Mouse (Mus musculus) thymus, adult 2 months (tissue): ENCODE measurements at regions not wholly inside any gene's neighbourhood (a gene's known extent, or its start where the extent isn't known, plus 50 kb on each side); places are given as distances from the start of the nearest gene placed in this dataset.
"Not testable (repeated sequence)": the region's sequence is repeated elsewhere in the genome, so short reads cannot be mapped to it uniquely, and the experiment has no call there.

Experiments
- DNase-seq: peaks from one replicate; pipeline ENCODE4 v3.0.0; 2021
- H3K27ac ChIP-seq: fragments of 200-500 bp; 2 replicates; pipeline ENCODE4 v1.5.1; 2012; ENCODE audit warnings: low read length, control low read depth; ENCODE audit not compliant: control insufficient read depth, insufficient read depth
- H3K27me3 ChIP-seq: fragments of 200-500 bp; 2 replicates; pipeline ENCODE4 v1.6.1; 2012; ENCODE audit warnings: mild to moderate bottlenecking, low read length, moderate library complexity, mixed read lengths; ENCODE audit not compliant: control insufficient read depth, insufficient read depth
- H3K36me3 ChIP-seq: fragments of 200-500 bp; 2 replicates; pipeline ENCODE4 v1.6.1; 2012; ENCODE audit warnings: mild to moderate bottlenecking, low read length, moderate library complexity; ENCODE audit not compliant: control insufficient read depth, insufficient read depth
- H3K4me1 ChIP-seq: fragments of 200-500 bp; replicated peaks from 2 replicates; pipeline ENCODE4 v1.6.1; 2012; ENCODE audit warnings: low read length; ENCODE audit not compliant: control insufficient read depth, insufficient read depth
- H3K4me3 ChIP-seq: fragments of 200-500 bp; 2 replicates; pipeline ENCODE4 v1.5.1; 2012; ENCODE audit warnings: mild to moderate bottlenecking, low read length, control low read depth, moderate library complexity; ENCODE audit not compliant: control insufficient read depth, insufficient read depth
- CTCF ChIP-seq: fragments of 200-500 bp; IDR thresholded peaks from 2 replicates; pipeline ENCODE4 v1.5.1; 2012; ENCODE audit warnings: mild to moderate bottlenecking, control low read depth, low read length, moderate library complexity, borderline replicate concordance; ENCODE audit not compliant: control insufficient read depth, poor library complexity, insufficient read depth; ENCODE audit errors: extremely low read depth
- POLR2A ChIP-seq: fragments of 200-500 bp; IDR thresholded peaks from 2 replicates; pipeline ENCODE4 v1.6.1; 2012; ENCODE audit warnings: mild to moderate bottlenecking, low read length, control low read depth, moderate library complexity; ENCODE audit not compliant: control insufficient read depth, poor library complexity, insufficient read depth; ENCODE audit errors: extremely low read depth
- WGBS: fragments of 180-500 bp; shearing (Covaris S2); methylation state at CpG from one replicate; pipeline ENCODE4 v1.1.7; 2018; 5-methylcytosine and 5-hydroxymethylcytosine counted together

DNA sequence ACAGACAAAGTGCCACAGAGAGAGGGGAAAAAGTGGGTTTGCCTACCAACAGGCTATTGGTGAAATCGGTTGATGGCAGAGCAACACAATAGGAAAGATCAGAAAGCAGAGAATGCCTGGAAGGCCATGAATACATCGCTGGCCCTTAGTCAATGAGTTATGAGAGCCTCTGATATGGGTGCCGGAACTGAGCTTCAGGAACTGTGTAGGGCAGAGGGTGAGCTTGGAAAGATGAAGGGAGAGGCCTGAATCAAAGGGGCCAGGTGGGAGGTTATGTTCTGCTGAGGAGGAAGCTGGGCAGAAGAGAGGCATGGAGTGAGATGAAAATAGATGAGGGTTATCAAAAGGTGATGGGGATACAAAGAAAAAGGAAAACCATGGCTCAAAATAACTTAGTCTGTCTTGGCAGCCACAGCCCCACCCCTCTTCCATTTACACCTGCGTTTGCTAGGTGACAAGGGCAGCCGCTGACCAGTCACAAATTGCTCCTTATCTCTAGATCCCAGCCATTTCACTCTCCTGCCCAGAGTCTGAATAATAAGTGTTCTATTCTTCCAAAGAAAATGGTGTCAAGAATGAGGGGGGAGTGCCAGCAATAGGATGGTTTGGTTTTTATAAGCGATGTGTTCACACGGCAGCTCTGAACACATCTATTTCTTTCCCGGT lies 77.7 kb upstream of the Rad23b start:
- Histone ChIP-seq H3K4me3 (no peak overlapping the region), H3K27me3 (no peaks in the 10 kb centered on the region), H3K27ac (no peak overlapping the region), H3K4me1 (no peaks in the 10 kb centered on the region), H3K36me3 (no peaks in the 10 kb centered on the region)
- DNase-seq: no peak
- WGBS: 92% methylated on average over 8 of the region's 8 CpGs
- TF ChIP-seq CTCF: no peak
- TF ChIP-seq POLR2A: no peak

DNA sequence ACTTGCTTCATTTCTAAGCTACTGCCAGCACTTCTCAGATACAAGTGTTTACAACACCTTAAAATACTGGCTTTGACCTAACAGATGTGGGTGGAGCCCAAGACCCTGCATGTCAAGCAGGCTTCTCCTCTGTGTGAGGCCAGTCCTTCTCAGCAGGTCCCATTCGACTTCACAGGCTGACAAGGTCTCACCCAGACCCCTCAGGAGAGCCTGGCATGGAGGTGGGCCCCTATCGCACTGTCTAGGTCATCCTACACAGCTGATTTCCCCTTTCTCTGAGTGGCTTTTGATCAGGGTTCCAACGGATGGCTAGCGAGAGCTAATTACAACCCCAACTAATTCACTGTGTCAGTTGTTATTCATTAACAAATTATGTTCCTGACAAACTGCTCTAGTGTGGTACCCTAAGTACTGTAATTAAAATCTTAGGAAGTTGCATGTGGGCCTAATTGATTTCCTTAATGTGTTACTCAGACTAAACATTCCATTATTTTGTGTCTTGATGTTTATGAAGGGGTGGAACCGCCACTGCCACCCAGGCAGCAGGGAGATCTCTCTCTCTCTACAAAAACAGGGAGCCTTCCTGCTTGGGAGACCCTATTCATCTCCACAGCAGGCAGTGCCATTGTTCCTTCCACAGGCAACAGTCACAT lies 73.4 kb upstream of the Rad23b start:
- WGBS: 82% methylated on average over 5 of the region's 5 CpGs
- no peaks in the 10 kb centered on the region for H3K4me1 ChIP-seq
- no peaks in the 10 kb centered on the region for H3K36me3 ChIP-seq
- no peak for DNase-seq
- no peak overlapping the region for H3K27ac ChIP-seq
- no peak overlapping the region for H3K4me3 ChIP-seq
- H3K27me3 ChIP-seq: no peaks in the 10 kb centered on the region
- TF ChIP-seq POLR2A: no peak

DNA sequence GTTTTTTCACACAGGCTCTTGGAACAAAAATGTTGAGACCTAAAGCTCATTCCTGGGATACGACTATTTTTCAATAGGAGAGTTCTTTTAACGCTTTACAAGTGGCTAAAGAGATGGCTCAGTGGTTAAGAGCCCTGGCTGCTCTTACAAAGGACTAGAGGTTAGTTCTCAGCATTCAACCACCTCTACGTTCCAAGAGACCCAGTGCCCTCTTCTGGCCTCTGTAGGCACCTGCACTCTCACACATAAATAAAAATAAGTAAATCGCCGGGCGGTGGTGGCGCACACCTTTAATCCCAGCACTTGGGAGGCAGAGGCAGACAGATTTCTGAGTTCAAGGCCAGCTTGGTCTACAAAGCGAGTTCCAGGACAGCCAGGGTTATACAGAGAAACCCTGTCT lies 70.5 kb upstream of the Rad23b start:
- not testable (repeated sequence) for H3K27ac ChIP-seq, H3K27me3 ChIP-seq, H3K36me3 ChIP-seq, DNase-seq, H3K4me1 ChIP-seq, H3K4me3 ChIP-seq
- WGBS: 96% methylated on average over 8 of the region's 8 CpGs

DNA sequence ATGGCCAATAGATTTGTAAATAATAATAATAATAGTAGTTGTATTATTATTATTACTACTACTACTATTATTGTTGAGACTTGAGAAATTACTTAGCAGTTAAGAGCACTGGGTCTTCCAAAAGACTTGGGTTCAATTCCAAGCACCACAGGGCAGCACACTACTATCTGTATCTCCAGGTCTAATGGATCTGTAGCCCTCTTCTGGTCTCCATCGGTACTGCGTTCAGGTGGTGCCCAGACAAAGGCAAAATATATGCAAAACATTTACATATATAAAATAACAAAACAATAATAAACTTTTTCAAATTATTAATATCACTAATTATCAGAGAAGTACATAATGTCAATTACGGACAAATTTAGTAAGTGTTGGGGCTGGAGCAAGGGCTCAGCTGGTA lies 69.1 kb upstream of the Rad23b start:
- Histone ChIP-seq H3K27ac (no peak overlapping the region), H3K4me1 (no peaks in the 10 kb centered on the region), H3K36me3 (no peaks in the 10 kb centered on the region), H3K27me3 (no peaks in the 10 kb centered on the region), H3K4me3 (no peak overlapping the region)
- peak; percentile 59 for DNase-seq
- TF ChIP-seq POLR2A (no peak), CTCF (no peak)
- 83% methylated on average over 3 of the region's 3 CpGs for WGBS

DNA sequence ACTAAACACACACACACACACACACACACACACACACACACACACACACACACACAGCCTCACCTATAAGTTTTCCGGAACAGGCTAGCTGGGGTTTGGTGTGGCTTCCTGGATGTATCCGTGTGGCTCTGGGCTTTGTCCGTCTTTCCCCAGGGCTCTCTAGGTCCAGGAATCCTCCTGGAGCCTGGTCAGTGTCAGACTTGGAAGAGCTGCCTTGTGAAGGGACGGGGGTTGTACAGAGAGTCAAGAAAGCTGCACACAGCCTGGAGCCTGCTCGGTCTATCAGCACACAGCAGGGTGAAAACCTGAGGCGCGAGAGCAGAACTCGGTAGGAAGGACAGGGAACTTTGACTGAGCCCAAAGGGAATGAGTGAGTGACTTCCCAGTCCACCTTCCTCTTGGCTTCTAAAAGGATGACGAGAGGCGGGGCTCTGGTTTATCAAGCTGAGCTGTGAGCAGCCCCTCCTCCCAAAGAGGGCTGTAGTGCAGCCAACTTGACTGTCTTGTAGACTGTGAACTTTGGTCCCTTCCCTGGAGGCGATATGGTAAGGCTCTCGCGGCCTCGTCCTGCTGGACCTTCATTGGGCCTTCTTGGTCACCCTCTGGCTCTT lies 68.3 kb upstream of the Rad23b start:
- 95% methylated on average over 14 of the region's 14 CpGs for WGBS
- no peak for DNase-seq
- Histone ChIP-seq H3K4me3 (no peak overlapping the region), H3K27me3 (no peaks in the 10 kb centered on the region), H3K4me1 (no peaks in the 10 kb centered on the region), H3K27ac (no peak overlapping the region), H3K36me3 (no peaks in the 10 kb centered on the region)
- TF ChIP-seq CTCF (no peak), POLR2A (no peak)

DNA sequence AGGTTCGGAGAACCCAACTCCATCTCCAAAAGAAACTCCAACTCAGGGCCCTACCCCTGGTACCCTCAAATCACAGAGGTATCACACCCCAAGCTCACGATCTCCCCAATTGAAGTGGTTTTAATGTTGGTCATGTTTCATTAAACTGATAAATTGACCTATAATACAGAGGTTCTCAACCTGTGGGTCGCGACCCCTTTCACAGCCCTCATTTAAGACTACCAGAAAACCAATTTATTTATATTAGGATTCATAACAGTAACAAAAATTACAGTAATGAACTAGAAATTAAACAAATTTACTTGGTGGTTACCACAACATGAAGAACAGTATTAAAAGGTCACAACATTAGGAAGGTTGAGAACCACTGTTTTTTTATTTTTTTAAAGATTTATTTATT lies 67.4 kb upstream of the Rad23b start:
- no peak for DNase-seq
- H3K27me3 ChIP-seq: no peaks in the 10 kb centered on the region
- H3K4me1 ChIP-seq: no peaks in the 10 kb centered on the region
- 91% methylated on average over 4 of the region's 4 CpGs for WGBS
- H3K36me3 ChIP-seq: no peaks in the 10 kb centered on the region
- no peak for TF ChIP-seq POLR2A
- no peak overlapping the region for H3K27ac ChIP-seq
- H3K4me3 ChIP-seq: no peak overlapping the region

DNA sequence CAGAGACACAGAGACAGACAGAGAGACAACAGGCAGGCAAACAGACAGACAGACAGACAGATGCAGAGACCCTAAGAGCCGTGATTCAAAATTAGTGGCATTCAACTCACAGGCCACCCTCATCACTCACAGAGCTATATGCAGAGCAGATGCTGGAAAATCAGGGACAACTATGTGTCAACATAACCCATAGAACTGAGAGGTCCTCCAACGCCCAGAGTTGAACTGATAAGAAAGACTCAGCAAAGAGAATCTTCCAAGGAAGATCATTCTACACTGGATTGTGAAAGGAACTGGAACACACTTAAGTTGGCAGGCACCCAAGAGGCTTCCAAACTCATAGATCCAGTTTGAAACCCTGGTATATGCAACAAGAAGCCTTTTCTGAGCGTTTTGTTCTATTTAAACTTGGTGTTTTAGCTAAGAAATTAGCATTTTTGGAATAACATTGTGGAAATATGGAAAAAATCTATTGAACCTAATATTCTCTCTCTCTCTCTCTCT lies 65.1 kb upstream of the Rad23b start:
- H3K27me3 ChIP-seq: no peaks in the 10 kb centered on the region
- TF ChIP-seq POLR2A: no peak
- no peak for TF ChIP-seq CTCF
- no peak overlapping the region for H3K4me3 ChIP-seq
- DNase-seq: no peak
- no peaks in the 10 kb centered on the region for H3K36me3 ChIP-seq
- H3K27ac ChIP-seq: no peak overlapping the region
- no peaks in the 10 kb centered on the region for H3K4me1 ChIP-seq
- WGBS: 94% methylated on average over 3 of the region's 3 CpGs
